Mouse (Mus musculus): ENCODE data around the gene Nkd2. TPM values are rescaled to one million over a fixed set of nuclear protein-coding genes. Genes with fewer than 3 reads are reported as not detected.

Nkd2 gene
- 2.9 and 3.2 TPM in 2 replicates for polyA plus RNA-seq (2011; ENCODE audit: insufficient read depth, insufficient read length, low read depth, missing spikeins)

- no peaks in the 10 kb centered on the region for H3K4me1 ChIP-seq (ENCODE audit: control insufficient read depth, insufficient read depth, low read length)
- no peaks in the 10 kb centered on the region for H3K9me3 ChIP-seq (replicated peaks; ENCODE audit: control insufficient read depth, insufficient read depth, low read length, poor library complexity, severe bottlenecking)
- no peaks in the 10 kb centered on the region for H3K36me3 ChIP-seq (ENCODE audit: control insufficient read depth, insufficient read depth, low read length, poor library complexity, severe bottlenecking)
- no peak within 1 kb of the TSS for H3K27ac ChIP-seq (ENCODE audit: insufficient read depth, low read length)
- peak within 1 kb of the TSS; percentile 85 for H3K9ac ChIP-seq (ENCODE audit: low read depth, poor library complexity, severe bottlenecking)
- peak within 1 kb of the TSS; percentile 92 for H3K4me3 ChIP-seq (ENCODE audit: low read depth, low read length)
- H3K27me3 ChIP-seq (ENCODE audit: control insufficient read depth, insufficient read depth, low read length, poor library complexity, severe bottlenecking): peaks cover 3% of the 10 kb centered on the region
- TF ChIP-seq EP300 (IDR thresholded peaks at IDR 0.05; ENCODE audit: insufficient read depth, low read depth, low read length): no peak
- TF ChIP-seq CTCF (IDR thresholded peaks at IDR 0.05; ENCODE audit: low read depth, low read length): peak; percentile 58
- no peak for TF ChIP-seq POLR2A (IDR thresholded peaks at IDR 0.05; ENCODE audit: insufficient read depth, low read length)
Measured at GRCm38 (mm10) chr13:73847465-73847836, at the start of gene Nkd2. TSS of gene Nkd2 (minus strand) at chr13:73847631.

- no peaks in the 10 kb centered on the region for H3K36me3 ChIP-seq (ENCODE audit: control insufficient read depth, insufficient read depth, low read length, poor library complexity, severe bottlenecking)
- H3K4me1 ChIP-seq (ENCODE audit: control insufficient read depth, insufficient read depth, low read length): no peaks in the 10 kb centered on the region
- TF ChIP-seq EP300 (IDR thresholded peaks at IDR 0.05; ENCODE audit: insufficient read depth, low read depth, low read length): no peak
- TF ChIP-seq POLR2A (IDR thresholded peaks at IDR 0.05; ENCODE audit: insufficient read depth, low read length): no peak
- no peak for TF ChIP-seq CTCF (IDR thresholded peaks at IDR 0.05; ENCODE audit: low read depth, low read length)
- H3K9ac ChIP-seq (ENCODE audit: low read depth, poor library complexity, severe bottlenecking): no peak overlapping the region
- H3K27me3 ChIP-seq (ENCODE audit: control insufficient read depth, insufficient read depth, low read length, poor library complexity, severe bottlenecking): no peaks in the 10 kb centered on the region
- no peaks in the 10 kb centered on the region for H3K9me3 ChIP-seq (replicated peaks; ENCODE audit: control insufficient read depth, insufficient read depth, low read length, poor library complexity, severe bottlenecking)
- H3K4me3 ChIP-seq (ENCODE audit: low read depth, low read length): no peak overlapping the region
- no peak overlapping the region for H3K27ac ChIP-seq (ENCODE audit: insufficient read depth, low read length)
Measured at GRCm38 (mm10) chr13:73892493-73893178, 45.2 kb upstream of the Nkd2 start.

- Histone ChIP-seq H3K4me3 (ENCODE audit: low read depth, low read length) (no peak overlapping the region), H3K4me1 (ENCODE audit: control insufficient read depth, insufficient read depth, low read length) (no peaks in the 10 kb centered on the region), H3K9ac (ENCODE audit: low read depth, poor library complexity, severe bottlenecking) (no peak overlapping the region), H3K9me3 (replicated peaks; ENCODE audit: control insufficient read depth, insufficient read depth, low read length, poor library complexity, severe bottlenecking) (no peaks in the 10 kb centered on the region), H3K36me3 (ENCODE audit: control insufficient read depth, insufficient read depth, low read length, poor library complexity, severe bottlenecking) (no peaks in the 10 kb centered on the region), H3K27ac (ENCODE audit: insufficient read depth, low read length) (no peak overlapping the region), H3K27me3 (ENCODE audit: control insufficient read depth, insufficient read depth, low read length, poor library complexity, severe bottlenecking) (no peaks in the 10 kb centered on the region)
- TF ChIP-seq POLR2A (IDR thresholded peaks at IDR 0.05; ENCODE audit: insufficient read depth, low read length) (no peak), EP300 (IDR thresholded peaks at IDR 0.05; ENCODE audit: insufficient read depth, low read depth, low read length) (no peak), CTCF (IDR thresholded peaks at IDR 0.05; ENCODE audit: low read depth, low read length) (no peak)
Measured at GRCm38 (mm10) chr13:73887415-73887874, 40.0 kb upstream of the Nkd2 start.

GRCm38 (mm10) chr13:73886601-73887000, 39.2 kb upstream of the Nkd2 start:
- Histone ChIP-seq H3K9me3 (replicated peaks; ENCODE audit: control insufficient read depth, insufficient read depth, low read length, poor library complexity, severe bottlenecking) (no peaks in the 10 kb centered on the region), H3K36me3 (ENCODE audit: control insufficient read depth, insufficient read depth, low read length, poor library complexity, severe bottlenecking) (no peaks in the 10 kb centered on the region), H3K27me3 (ENCODE audit: control insufficient read depth, insufficient read depth, low read length, poor library complexity, severe bottlenecking) (no peaks in the 10 kb centered on the region), H3K4me3 (ENCODE audit: low read depth, low read length) (no peak overlapping the region), H3K9ac (ENCODE audit: low read depth, poor library complexity, severe bottlenecking) (no peak overlapping the region), H3K27ac (ENCODE audit: insufficient read depth, low read length) (no peak overlapping the region), H3K4me1 (ENCODE audit: control insufficient read depth, insufficient read depth, low read length) (no peaks in the 10 kb centered on the region)
- no peak for TF ChIP-seq POLR2A (IDR thresholded peaks at IDR 0.05; ENCODE audit: insufficient read depth, low read length)
- TF ChIP-seq EP300 (IDR thresholded peaks at IDR 0.05; ENCODE audit: insufficient read depth, low read depth, low read length): no peak
- TF ChIP-seq CTCF (IDR thresholded peaks at IDR 0.05; ENCODE audit: low read depth, low read length): no peak

GRCm38 (mm10) chr13:73886066-73886465, 38.6 kb upstream of the Nkd2 start:
- Histone ChIP-seq H3K36me3 (ENCODE audit: control insufficient read depth, insufficient read depth, low read length, poor library complexity, severe bottlenecking) (no peaks in the 10 kb centered on the region), H3K4me3 (ENCODE audit: low read depth, low read length) (no peak overlapping the region), H3K9ac (ENCODE audit: low read depth, poor library complexity, severe bottlenecking) (no peak overlapping the region), H3K27ac (ENCODE audit: insufficient read depth, low read length) (no peak overlapping the region), H3K4me1 (ENCODE audit: control insufficient read depth, insufficient read depth, low read length) (no peaks in the 10 kb centered on the region), H3K27me3 (ENCODE audit: control insufficient read depth, insufficient read depth, low read length, poor library complexity, severe bottlenecking) (no peaks in the 10 kb centered on the region; the same call in 1 of the 2 replicates), H3K9me3 (replicated peaks; ENCODE audit: control insufficient read depth, insufficient read depth, low read length, poor library complexity, severe bottlenecking) (no peaks in the 10 kb centered on the region)
- no peak for TF ChIP-seq EP300 (IDR thresholded peaks at IDR 0.05; ENCODE audit: insufficient read depth, low read depth, low read length)
- no peak for TF ChIP-seq CTCF (IDR thresholded peaks at IDR 0.05; ENCODE audit: low read depth, low read length)
- TF ChIP-seq POLR2A (IDR thresholded peaks at IDR 0.05; ENCODE audit: insufficient read depth, low read length): no peak

GRCm38 (mm10) chr13:73885656-73886055, 38.2 kb upstream of the Nkd2 start:
- H3K4me3 ChIP-seq (ENCODE audit: low read depth, low read length): no peak overlapping the region
- TF ChIP-seq CTCF (IDR thresholded peaks at IDR 0.05; ENCODE audit: low read depth, low read length) (no peak), EP300 (IDR thresholded peaks at IDR 0.05; ENCODE audit: insufficient read depth, low read depth, low read length) (no peak), POLR2A (IDR thresholded peaks at IDR 0.05; ENCODE audit: insufficient read depth, low read length) (no peak)
- no peak overlapping the region for H3K9ac ChIP-seq (ENCODE audit: low read depth, poor library complexity, severe bottlenecking)
- no peaks in the 10 kb centered on the region for H3K9me3 ChIP-seq (replicated peaks; ENCODE audit: control insufficient read depth, insufficient read depth, low read length, poor library complexity, severe bottlenecking)
- no peaks in the 10 kb centered on the region; the same call in 1 of the 2 replicates for H3K27me3 ChIP-seq (ENCODE audit: control insufficient read depth, insufficient read depth, low read length, poor library complexity, severe bottlenecking)
- no peaks in the 10 kb centered on the region for H3K4me1 ChIP-seq (ENCODE audit: control insufficient read depth, insufficient read depth, low read length)
- H3K36me3 ChIP-seq (ENCODE audit: control insufficient read depth, insufficient read depth, low read length, poor library complexity, severe bottlenecking): no peaks in the 10 kb centered on the region
- H3K27ac ChIP-seq (ENCODE audit: insufficient read depth, low read length): no peak overlapping the region
